Mouse (Mus musculus): Measurements from ENCODE around the gene Pkp4. TPM values are rescaled to one million over a fixed set of nuclear protein-coding genes. Genes with fewer than 3 reads are reported as not detected.
"Not testable (repeated sequence)": the region's sequence is repeated elsewhere in the genome, so short reads cannot be mapped to it uniquely, and the experiment has no call there.

Pkp4 gene
- polyA plus RNA-seq, 2 experiments: 5.2 to 8.9 TPM

- H3K9me3 ChIP-seq (ENCODE audit: control insufficient read depth, low read length): no peaks in the 10 kb centered on the region
- ATAC-seq (ENCODE audit: insufficient read depth): no peak
- no peak for DNase-seq (ENCODE audit: low read depth in 3 of 3, low spot score in 3 of 3)
- H3K27me3 ChIP-seq (ENCODE audit: control insufficient read depth, insufficient read depth, low read length): no peaks in the 10 kb centered on the region
- H3K4me2 ChIP-seq (ENCODE audit: low read depth): no peak overlapping the region
- no peak overlapping the region for H3K4me3 ChIP-seq (ENCODE audit: insufficient read depth in 1 of 2, low read depth in 2 of 2, low read length in 2 of 2)
- H3K4me1 ChIP-seq (replicated peaks; ENCODE audit: control insufficient read depth in 2 of 2, insufficient read depth in 2 of 2, low read length in 1 of 2): no peaks in the 10 kb centered on the region
- no peak overlapping the region for H3K9ac ChIP-seq (replicated peaks)
- TF ChIP-seq CTCF (IDR thresholded peaks at IDR 0.05; ENCODE audit: low read depth) (no peak), EP300 (IDR thresholded peaks at IDR 0.05; ENCODE audit: low read depth) (no peak)
- no peak overlapping the region for H3K27ac ChIP-seq
- 53% methylated on average over 4 of the region's 4 CpGs for WGBS (ENCODE audit: insufficient replicate concordance)
- H3K36me3 ChIP-seq (replicated peaks; ENCODE audit: control insufficient read depth, insufficient read depth, low read depth): no peaks in the 10 kb centered on the region
Observed at GRCm38 (mm10) chr2:59385211-59385935, 224.7 kb downstream of the Pkp4 start.

DNA sequence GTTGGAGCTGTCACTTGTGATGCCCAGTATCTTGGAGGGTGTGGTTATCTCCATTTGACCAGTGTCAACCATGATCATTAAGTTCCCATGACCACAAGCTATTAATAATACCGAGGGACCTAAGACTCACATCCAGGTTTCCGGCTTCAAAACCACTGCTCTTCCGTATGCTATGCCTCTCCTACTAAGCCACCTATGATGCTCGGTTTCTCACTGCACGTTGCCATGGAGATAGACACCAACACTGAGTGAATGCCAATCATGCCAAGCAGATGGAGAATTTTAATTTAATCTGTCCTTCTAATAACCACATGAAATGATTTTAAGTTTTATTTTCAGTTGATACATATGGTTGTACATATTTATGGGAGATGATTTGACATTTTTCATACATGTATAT, 229.3 kb downstream of the Pkp4 start:
- H3K4me1 ChIP-seq (replicated peaks; ENCODE audit: control insufficient read depth in 2 of 2, insufficient read depth in 2 of 2, low read length in 1 of 2): no peaks in the 10 kb centered on the region
- TF ChIP-seq EP300 (IDR thresholded peaks at IDR 0.05; ENCODE audit: low read depth): no peak
- TF ChIP-seq CTCF (IDR thresholded peaks at IDR 0.05; ENCODE audit: low read depth): no peak
- H3K36me3 ChIP-seq (replicated peaks; ENCODE audit: control insufficient read depth, insufficient read depth, low read depth): no peaks in the 10 kb centered on the region
- 56% methylated on average over 5 of the region's 5 CpGs for WGBS (ENCODE audit: insufficient replicate concordance)
- H3K4me3 ChIP-seq (ENCODE audit: insufficient read depth in 1 of 2, low read depth in 2 of 2, low read length in 2 of 2): no peak overlapping the region
- H3K27me3 ChIP-seq (ENCODE audit: control insufficient read depth, insufficient read depth, low read length): no peaks in the 10 kb centered on the region
- H3K9ac ChIP-seq (replicated peaks): no peak overlapping the region
- ATAC-seq (ENCODE audit: insufficient read depth): no peak
- no peaks in the 10 kb centered on the region for H3K9me3 ChIP-seq (ENCODE audit: control insufficient read depth, low read length)
- DNase-seq (ENCODE audit: low read depth in 3 of 3, low spot score in 3 of 3): no peak
- H3K27ac ChIP-seq: no peak overlapping the region
- H3K4me2 ChIP-seq (ENCODE audit: low read depth): no peak overlapping the region

- no peak for TF ChIP-seq EP300 (IDR thresholded peaks at IDR 0.05; ENCODE audit: low read depth)
- no peak for TF ChIP-seq CTCF (IDR thresholded peaks at IDR 0.05; ENCODE audit: low read depth)
- Histone ChIP-seq H3K9me3 (ENCODE audit: control insufficient read depth, low read length) (no peaks in the 10 kb centered on the region), H3K9ac (replicated peaks) (no peak overlapping the region), H3K36me3 (replicated peaks; ENCODE audit: control insufficient read depth, insufficient read depth, low read depth) (no peaks in the 10 kb centered on the region), H3K4me3 (ENCODE audit: insufficient read depth in 1 of 2, low read depth in 2 of 2, low read length in 2 of 2) (no peak overlapping the region), H3K27me3 (ENCODE audit: control insufficient read depth, insufficient read depth, low read length) (no peaks in the 10 kb centered on the region), H3K4me2 (ENCODE audit: low read depth) (no peak overlapping the region), H3K4me1 (replicated peaks; ENCODE audit: control insufficient read depth in 2 of 2, insufficient read depth in 2 of 2, low read length in 1 of 2) (no peaks in the 10 kb centered on the region), H3K27ac (no peak overlapping the region)
- ATAC-seq (ENCODE audit: insufficient read depth) (no peak), DNase-seq (ENCODE audit: low read depth in 3 of 3, low spot score in 3 of 3) (no peak)
- 60% methylated on average over 1 of the region's 1 CpGs for WGBS (ENCODE audit: insufficient replicate concordance)
Observed at GRCm38 (mm10) chr2:59393177-59393576, 232.5 kb downstream of the Pkp4 start.

DNA sequence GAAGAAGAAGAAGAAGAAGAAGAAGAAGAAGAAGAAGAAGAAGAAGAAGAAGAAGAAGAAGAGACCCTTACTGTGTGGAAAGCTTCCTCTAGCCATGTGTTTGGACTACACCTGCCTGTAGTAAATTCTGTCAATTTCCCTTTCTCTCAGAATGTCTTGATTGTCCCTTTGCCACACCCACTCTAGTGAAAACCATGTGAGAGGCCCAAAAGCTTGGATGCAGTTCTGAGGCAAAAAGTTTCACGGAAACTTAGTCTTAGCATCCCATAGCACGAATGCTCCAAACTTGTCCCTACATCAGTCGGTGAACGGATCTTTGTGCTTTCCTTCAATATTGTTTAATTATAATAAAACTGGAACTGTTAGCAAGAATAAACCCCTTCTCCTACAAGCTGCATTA, 234.0 kb downstream of the Pkp4 start:
- Histone ChIP-seq H3K4me2 (ENCODE audit: low read depth) (no peak overlapping the region), H3K27ac (no peak overlapping the region), H3K9ac (replicated peaks) (no peak overlapping the region), H3K4me1 (replicated peaks; ENCODE audit: control insufficient read depth in 2 of 2, insufficient read depth in 2 of 2, low read length in 1 of 2) (no peaks in the 10 kb centered on the region), H3K9me3 (ENCODE audit: control insufficient read depth, low read length) (no peaks in the 10 kb centered on the region), H3K27me3 (ENCODE audit: control insufficient read depth, insufficient read depth, low read length) (no peaks in the 10 kb centered on the region), H3K36me3 (replicated peaks; ENCODE audit: control insufficient read depth, insufficient read depth, low read depth) (no peaks in the 10 kb centered on the region), H3K4me3 (ENCODE audit: insufficient read depth in 1 of 2, low read depth in 2 of 2, low read length in 2 of 2) (no peak overlapping the region)
- WGBS (ENCODE audit: insufficient replicate concordance): 74% methylated on average over 4 of the region's 4 CpGs
- DNase-seq (ENCODE audit: low read depth in 3 of 3, low spot score in 3 of 3) (no peak), ATAC-seq (ENCODE audit: insufficient read depth) (no peak)
- TF ChIP-seq CTCF (IDR thresholded peaks at IDR 0.05; ENCODE audit: low read depth) (no peak), EP300 (IDR thresholded peaks at IDR 0.05; ENCODE audit: low read depth) (no peak)

DNA sequence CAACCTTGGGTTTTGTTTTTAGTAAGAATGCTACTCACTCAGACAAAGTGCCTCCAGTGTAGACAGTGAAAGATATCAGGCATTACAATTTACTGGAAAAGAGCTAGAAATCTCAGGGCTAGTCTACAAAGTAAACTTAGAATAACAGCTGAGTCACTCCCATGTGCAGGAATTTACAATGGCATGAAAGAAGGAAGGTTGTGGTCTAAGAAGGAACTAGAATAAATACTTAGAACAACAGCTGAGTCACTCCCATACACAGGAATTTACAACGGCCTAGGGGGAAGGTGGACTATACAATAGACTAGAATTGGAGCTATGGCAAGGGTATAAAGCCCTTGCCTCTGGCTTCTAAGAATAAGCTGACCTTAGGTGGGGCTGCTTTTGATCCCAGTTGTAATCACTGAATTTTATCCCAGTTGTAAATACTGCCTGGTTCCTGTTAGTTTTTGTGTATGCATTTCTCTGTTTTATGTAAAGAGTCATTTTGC, 234.6 kb downstream of the Pkp4 start:
- not testable (repeated sequence) for H3K9me3 ChIP-seq (ENCODE audit: control insufficient read depth, low read length); H3K27me3 ChIP-seq (ENCODE audit: control insufficient read depth, insufficient read depth, low read length); DNase-seq (ENCODE audit: low read depth in 3 of 3, low spot score in 3 of 3); H3K4me2 ChIP-seq (ENCODE audit: low read depth); ATAC-seq (ENCODE audit: insufficient read depth); H3K4me1 ChIP-seq (replicated peaks; ENCODE audit: control insufficient read depth in 2 of 2, insufficient read depth in 2 of 2, low read length in 1 of 2); H3K27ac ChIP-seq; H3K9ac ChIP-seq (replicated peaks); H3K4me3 ChIP-seq (ENCODE audit: insufficient read depth in 1 of 2, low read depth in 2 of 2, low read length in 2 of 2); H3K36me3 ChIP-seq (replicated peaks; ENCODE audit: control insufficient read depth, insufficient read depth, low read depth)
- WGBS (ENCODE audit: insufficient replicate concordance): 35% methylated on average over 1 of the region's 1 CpGs
